Mouse (Mus musculus): ENCODE measurements at regions not wholly inside any gene's neighbourhood (a gene's known extent, or its start where the extent isn't known, plus 50 kb on each side); places are given as distances from the start of the nearest gene placed in this dataset.
"Not testable (repeated sequence)": the region's sequence is repeated elsewhere in the genome, so short reads cannot be mapped to it uniquely, and the experiment has no call there.

DNA sequence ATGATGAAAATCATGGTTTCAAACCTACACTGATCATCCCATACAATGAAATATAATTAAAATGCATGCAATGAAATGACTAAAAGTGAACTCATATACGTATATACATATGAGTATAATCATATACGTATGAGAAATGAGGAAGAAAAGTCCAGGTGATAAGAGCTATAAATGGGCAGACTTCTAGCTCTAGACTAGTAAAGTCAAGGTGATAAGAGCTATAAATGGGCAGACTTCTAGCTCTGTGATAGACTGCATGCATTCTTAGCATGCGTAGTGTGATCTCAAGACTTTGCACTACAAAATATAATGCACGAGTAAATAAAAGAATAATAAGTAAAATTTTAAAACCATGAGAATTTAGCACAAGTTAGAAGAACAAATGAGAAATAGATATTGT, 606.2 kb upstream of the Gpc5 start:
- no peak for DNase-seq (ENCODE audit: low spot score)
- Histone ChIP-seq H3K9ac (replicated peaks; ENCODE audit: low read length) (no peak overlapping the region), H3K4me1 (ENCODE audit: control insufficient read depth, insufficient read depth, low read length) (no peaks in the 10 kb centered on the region), H3K4me2 (ENCODE audit: low read depth, low read length) (no peak overlapping the region), H3K9me3 (replicated peaks; ENCODE audit: control insufficient read depth, low read length) (no peaks in the 10 kb centered on the region), H3K27me3 (ENCODE audit: control insufficient read depth, insufficient read depth, low read length) (no peaks in the 10 kb centered on the region), H3K36me3 (replicated peaks; ENCODE audit: control insufficient read depth, insufficient read depth, low read depth, low read length) (no peaks in the 10 kb centered on the region), H3K27ac (replicated peaks; ENCODE audit: low read depth, low read length) (no peak overlapping the region), H3K4me3 (ENCODE audit: low read depth, low read length) (no peak overlapping the region)
- no peak for ATAC-seq (replicated peaks; ENCODE audit: insufficient number of reproducible peaks, low FRiP score, low TSS enrichment, low read depth)
- 91% methylated on average over 4 of the region's 4 CpGs for WGBS

DNA sequence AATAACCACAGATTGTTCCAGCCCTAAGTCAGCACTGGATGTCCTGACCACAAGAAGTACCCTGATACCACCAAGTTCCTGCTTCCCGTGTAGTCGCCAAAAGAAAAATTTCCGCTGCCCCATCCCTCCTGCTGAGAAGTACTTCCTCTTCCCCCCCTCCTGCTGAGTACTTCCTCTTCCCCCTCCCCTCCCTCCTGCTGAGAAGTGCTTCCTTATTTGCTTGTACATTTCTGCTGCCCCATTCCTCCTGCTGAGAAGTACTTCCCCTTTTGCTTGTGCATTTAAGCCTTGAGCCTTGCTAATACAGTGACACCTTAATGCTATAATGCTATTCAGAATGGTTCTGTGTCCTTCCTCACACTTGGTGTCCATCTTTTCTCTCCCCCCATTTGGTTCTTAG, 598.6 kb upstream of the Gpc5 start:
- H3K27me3 ChIP-seq (ENCODE audit: control insufficient read depth, insufficient read depth, low read length); H3K4me1 ChIP-seq (ENCODE audit: control insufficient read depth, insufficient read depth, low read length); ATAC-seq (replicated peaks; ENCODE audit: insufficient number of reproducible peaks, low FRiP score, low TSS enrichment, low read depth); H3K9ac ChIP-seq (replicated peaks; ENCODE audit: low read length); DNase-seq (ENCODE audit: low spot score); H3K9me3 ChIP-seq (replicated peaks; ENCODE audit: control insufficient read depth, low read length); H3K4me3 ChIP-seq (ENCODE audit: low read depth, low read length); H3K4me2 ChIP-seq (ENCODE audit: low read depth, low read length); H3K27ac ChIP-seq (replicated peaks; ENCODE audit: low read depth, low read length); H3K36me3 ChIP-seq (replicated peaks; ENCODE audit: control insufficient read depth, insufficient read depth, low read depth, low read length): not testable (repeated sequence)
- WGBS, result 93% methylated on average over 3 of the region's 3 CpGs

DNA sequence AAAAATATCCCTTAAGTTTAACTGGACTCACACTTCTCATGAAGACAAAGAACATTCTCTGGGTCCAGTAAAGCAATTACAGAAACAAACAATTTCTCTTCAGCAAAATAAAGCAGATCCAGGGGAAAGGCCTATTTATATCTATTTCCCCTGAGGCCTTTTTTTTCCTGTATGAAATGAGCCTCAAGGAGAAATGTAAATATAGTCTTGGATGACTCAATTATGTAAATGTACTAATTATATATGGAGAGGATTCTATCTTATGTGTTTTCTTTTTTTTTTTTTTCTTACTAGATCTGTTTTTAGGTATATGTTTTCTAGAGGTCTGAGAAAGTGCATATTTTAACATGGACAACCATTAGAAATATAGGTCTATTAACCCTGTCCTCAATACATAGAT, 587.0 kb upstream of the Gpc5 start:
- DNase-seq (ENCODE audit: low spot score) (no peak), ATAC-seq (replicated peaks; ENCODE audit: insufficient number of reproducible peaks, low FRiP score, low TSS enrichment, low read depth) (no peak)
- H3K9me3 ChIP-seq (replicated peaks; ENCODE audit: control insufficient read depth, low read length), result no peaks in the 10 kb centered on the region
- no peak overlapping the region for H3K4me2 ChIP-seq (ENCODE audit: low read depth, low read length)
- no peak overlapping the region for H3K27ac ChIP-seq (replicated peaks; ENCODE audit: low read depth, low read length)
- no peaks in the 10 kb centered on the region for H3K27me3 ChIP-seq (ENCODE audit: control insufficient read depth, insufficient read depth, low read length)
- H3K36me3 ChIP-seq (replicated peaks; ENCODE audit: control insufficient read depth, insufficient read depth, low read depth, low read length), result no peaks in the 10 kb centered on the region
- no peak overlapping the region for H3K4me3 ChIP-seq (ENCODE audit: low read depth, low read length)
- H3K9ac ChIP-seq (replicated peaks; ENCODE audit: low read length), result no peak overlapping the region
- H3K4me1 ChIP-seq (ENCODE audit: control insufficient read depth, insufficient read depth, low read length), result no peaks in the 10 kb centered on the region

DNA sequence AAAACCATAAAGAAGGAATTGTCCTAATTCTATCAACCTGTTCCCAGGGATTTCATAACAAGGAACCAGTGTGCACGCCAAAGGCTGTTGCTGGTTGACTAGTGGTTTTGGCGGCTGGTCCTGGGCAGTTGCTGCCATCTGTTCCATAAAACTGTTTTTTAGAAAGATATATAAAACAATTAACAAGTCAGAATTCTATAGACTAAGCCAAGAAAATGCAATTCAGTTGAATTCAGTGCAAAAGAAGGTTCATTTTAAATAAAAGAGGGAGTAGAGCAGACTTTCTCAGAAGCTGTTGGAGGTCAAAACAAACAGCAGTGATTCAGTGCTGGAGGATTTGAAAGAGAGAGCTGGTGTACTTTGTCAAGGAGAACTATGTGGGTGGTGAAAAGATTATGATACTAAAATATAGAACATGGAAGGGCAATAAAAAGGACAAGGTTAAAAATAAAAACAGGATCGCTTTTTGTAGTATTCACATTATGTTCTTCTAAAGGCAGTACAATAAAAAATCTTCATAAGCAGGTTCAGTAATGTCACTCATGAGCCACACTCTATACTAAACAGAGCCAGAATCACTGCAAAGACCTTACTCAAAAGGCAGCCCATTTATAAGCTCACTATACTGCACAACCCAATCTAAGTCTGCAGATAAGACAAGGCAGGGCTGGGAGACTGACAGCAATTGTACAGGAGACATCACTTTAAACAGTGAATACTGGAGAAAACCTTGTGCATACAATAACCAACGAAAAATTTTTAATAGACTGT, 543.9 kb upstream of the Gpc5 start:
- whole genome bisulfite sequencing, result 82% methylated on average over 4 of the region's 4 CpGs
- Histone ChIP-seq H3K4me1 (ENCODE audit: control insufficient read depth, insufficient read depth, low read length) (no peaks in the 10 kb centered on the region), H3K27ac (replicated peaks; ENCODE audit: low read depth, low read length) (no peak overlapping the region), H3K27me3 (ENCODE audit: control insufficient read depth, insufficient read depth, low read length) (no peaks in the 10 kb centered on the region), H3K9me3 (replicated peaks; ENCODE audit: control insufficient read depth, low read length) (no peaks in the 10 kb centered on the region), H3K4me3 (ENCODE audit: low read depth, low read length) (no peak overlapping the region), H3K4me2 (ENCODE audit: low read depth, low read length) (no peak overlapping the region), H3K9ac (replicated peaks; ENCODE audit: low read length) (no peak overlapping the region), H3K36me3 (replicated peaks; ENCODE audit: control insufficient read depth, insufficient read depth, low read depth, low read length) (no peaks in the 10 kb centered on the region)
- no peak for DNase-seq (ENCODE audit: low spot score)
- no peak for ATAC-seq (replicated peaks; ENCODE audit: insufficient number of reproducible peaks, low FRiP score, low TSS enrichment, low read depth)

DNA sequence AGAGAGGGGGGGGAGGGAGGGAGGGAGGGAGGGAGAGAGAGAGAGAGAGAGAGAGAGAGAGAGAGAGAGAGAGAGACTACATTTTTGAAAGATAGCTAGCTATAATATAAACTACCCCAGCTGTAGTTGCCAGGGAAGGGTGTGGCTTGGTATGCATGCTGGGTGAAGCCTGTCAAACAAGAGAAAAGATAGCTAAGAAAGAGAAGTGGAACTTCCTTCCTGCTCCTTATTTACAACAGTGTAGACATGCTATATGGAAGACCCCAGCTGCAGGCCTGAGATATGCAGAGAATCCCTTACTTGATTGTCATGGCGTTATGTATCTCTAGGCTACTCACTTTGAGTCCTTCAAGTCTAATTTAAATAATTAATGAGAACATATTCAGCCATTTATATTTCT, 542.9 kb upstream of the Gpc5 start:
- Histone ChIP-seq H3K4me1 (ENCODE audit: control insufficient read depth, insufficient read depth, low read length) (no peaks in the 10 kb centered on the region), H3K4me3 (ENCODE audit: low read depth, low read length) (no peak overlapping the region), H3K4me2 (ENCODE audit: low read depth, low read length) (no peak overlapping the region), H3K36me3 (replicated peaks; ENCODE audit: control insufficient read depth, insufficient read depth, low read depth, low read length) (no peaks in the 10 kb centered on the region), H3K9me3 (replicated peaks; ENCODE audit: control insufficient read depth, low read length) (no peaks in the 10 kb centered on the region), H3K27me3 (ENCODE audit: control insufficient read depth, insufficient read depth, low read length) (no peaks in the 10 kb centered on the region), H3K27ac (replicated peaks; ENCODE audit: low read depth, low read length) (no peak overlapping the region), H3K9ac (replicated peaks; ENCODE audit: low read length) (no peak overlapping the region)
- ATAC-seq (replicated peaks; ENCODE audit: insufficient number of reproducible peaks, low FRiP score, low TSS enrichment, low read depth) (no peak), DNase-seq (ENCODE audit: low spot score) (no peak)
- WGBS, result 85% methylated on average over 1 of the region's 1 CpGs

DNA sequence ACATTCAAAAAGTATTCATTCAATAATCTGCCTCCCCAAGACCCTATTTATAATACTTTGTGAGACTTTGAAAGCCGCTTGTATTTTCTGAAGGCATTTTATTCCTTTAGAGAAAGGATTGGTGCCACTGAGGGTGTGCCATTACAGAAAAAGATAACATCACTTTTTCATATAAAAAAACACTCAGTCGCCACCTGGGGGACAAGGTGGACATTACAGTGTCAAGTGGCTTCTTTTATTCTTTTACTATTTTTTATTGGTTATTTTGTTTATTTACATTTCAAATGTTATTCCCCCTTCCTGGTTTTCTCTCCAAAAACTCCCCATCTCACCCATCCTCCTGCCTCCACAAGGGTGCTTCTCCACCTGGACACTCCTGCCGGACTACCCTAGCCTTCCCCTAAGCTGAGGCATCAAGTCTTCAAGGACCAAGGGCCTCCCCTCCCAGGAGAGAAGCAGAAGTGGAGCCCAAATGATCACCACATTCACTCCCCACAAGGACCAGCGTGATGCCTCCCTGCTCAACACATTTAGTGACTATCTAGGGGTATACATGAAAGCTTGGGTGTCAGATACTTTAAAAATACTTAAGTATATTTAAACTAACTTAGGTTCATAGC, 525.5 kb upstream of the Gpc5 start:
- Histone ChIP-seq H3K27me3 (ENCODE audit: control insufficient read depth, insufficient read depth, low read length) (no peaks in the 10 kb centered on the region), H3K9ac (replicated peaks; ENCODE audit: low read length) (no peak overlapping the region), H3K4me3 (ENCODE audit: low read depth, low read length) (no peak overlapping the region), H3K36me3 (replicated peaks; ENCODE audit: control insufficient read depth, insufficient read depth, low read depth, low read length) (no peaks in the 10 kb centered on the region), H3K4me1 (ENCODE audit: control insufficient read depth, insufficient read depth, low read length) (no peaks in the 10 kb centered on the region), H3K4me2 (ENCODE audit: low read depth, low read length) (no peak overlapping the region), H3K9me3 (replicated peaks; ENCODE audit: control insufficient read depth, low read length) (no peaks in the 10 kb centered on the region), H3K27ac (replicated peaks; ENCODE audit: low read depth, low read length) (no peak overlapping the region)
- WGBS, result 48% methylated on average over 4 of the region's 4 CpGs
- ATAC-seq (replicated peaks; ENCODE audit: insufficient number of reproducible peaks, low FRiP score, low TSS enrichment, low read depth) (no peak), DNase-seq (ENCODE audit: low spot score) (peak; percentile 29)

DNA sequence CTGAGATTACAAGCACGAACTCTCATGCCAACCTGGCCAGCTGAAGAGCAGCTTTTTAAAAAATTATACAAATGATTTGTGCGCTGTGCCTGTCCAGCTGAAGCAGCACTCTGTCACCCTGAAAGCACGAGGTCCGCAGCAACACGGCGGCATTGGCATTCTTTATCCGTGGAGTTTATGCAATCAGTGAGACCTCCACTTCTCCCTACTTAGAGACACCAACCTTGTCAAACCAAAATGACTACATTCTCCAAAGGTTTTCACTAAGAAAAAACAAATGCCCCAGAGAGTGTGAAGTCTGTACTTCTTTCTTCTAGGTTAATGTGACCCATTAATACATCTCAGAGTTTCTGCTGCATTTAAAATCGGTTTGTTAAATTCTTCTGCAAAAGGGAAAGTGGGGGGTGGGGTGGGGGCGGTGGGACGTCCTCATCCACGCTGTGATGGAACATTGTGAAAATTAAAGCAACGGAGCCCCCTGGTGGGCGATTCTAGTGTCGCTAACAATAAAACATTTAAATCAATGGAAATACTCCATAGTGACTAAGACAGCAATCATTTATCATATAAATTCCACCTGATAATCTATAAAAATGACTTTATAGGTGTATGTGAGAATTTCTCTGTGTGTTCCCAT, 524.2 kb upstream of the Gpc5 start:
- Histone ChIP-seq H3K4me2 (ENCODE audit: low read depth, low read length) (no peak overlapping the region), H3K27me3 (ENCODE audit: control insufficient read depth, insufficient read depth, low read length) (no peaks in the 10 kb centered on the region), H3K9ac (replicated peaks; ENCODE audit: low read length) (no peak overlapping the region), H3K4me1 (ENCODE audit: control insufficient read depth, insufficient read depth, low read length) (no peaks in the 10 kb centered on the region), H3K27ac (replicated peaks; ENCODE audit: low read depth, low read length) (no peak overlapping the region), H3K9me3 (replicated peaks; ENCODE audit: control insufficient read depth, low read length) (no peaks in the 10 kb centered on the region), H3K4me3 (ENCODE audit: low read depth, low read length) (no peak overlapping the region), H3K36me3 (replicated peaks; ENCODE audit: control insufficient read depth, insufficient read depth, low read depth, low read length) (no peaks in the 10 kb centered on the region)
- ATAC-seq (replicated peaks; ENCODE audit: insufficient number of reproducible peaks, low FRiP score, low TSS enrichment, low read depth), result 0 out of 2 replicates have a peak, but pooled peaks have one; percentile 23
- 25% methylated on average over 14 of the region's 14 CpGs for WGBS
- peak; percentile 87 for DNase-seq (ENCODE audit: low spot score)

DNA sequence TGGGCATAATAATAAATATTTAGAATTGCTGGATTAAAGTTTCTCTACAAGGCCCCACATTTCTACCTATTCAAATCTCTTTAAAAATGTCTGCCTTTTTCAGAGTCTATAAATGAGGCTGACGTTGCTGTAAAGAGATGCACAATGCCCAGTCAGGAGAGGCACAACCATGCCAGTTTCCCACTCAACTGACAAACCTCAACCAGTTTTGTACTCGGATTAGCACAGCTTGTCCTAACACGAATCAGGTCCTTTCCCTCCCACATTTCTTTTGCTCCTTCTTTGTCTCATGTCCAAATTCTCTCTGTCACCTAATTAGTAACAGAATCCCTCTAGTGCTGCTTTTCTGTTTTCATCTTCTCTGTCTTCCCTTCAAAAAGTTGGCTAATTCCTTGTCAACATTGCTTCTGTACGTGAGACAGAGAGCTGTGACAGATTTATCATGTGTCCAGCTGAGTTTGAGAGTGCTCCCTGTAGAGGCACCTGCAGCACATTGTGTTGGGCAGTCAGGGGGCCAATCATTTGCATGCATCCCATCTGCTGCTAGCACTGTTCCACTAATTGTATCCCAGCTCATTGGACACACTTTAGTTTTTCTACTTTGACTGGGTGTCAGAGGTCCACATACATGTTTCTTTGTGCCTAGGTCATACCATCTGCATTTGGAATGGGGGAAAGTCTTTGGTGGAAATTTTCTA, 504.5 kb upstream of the Gpc5 start:
- DNase-seq (ENCODE audit: low spot score), result no peak
- Histone ChIP-seq H3K9ac (replicated peaks; ENCODE audit: low read length) (no peak overlapping the region), H3K4me2 (ENCODE audit: low read depth, low read length) (no peak overlapping the region), H3K27me3 (ENCODE audit: control insufficient read depth, insufficient read depth, low read length) (no peaks in the 10 kb centered on the region), H3K36me3 (replicated peaks; ENCODE audit: control insufficient read depth, insufficient read depth, low read depth, low read length) (no peaks in the 10 kb centered on the region), H3K4me1 (ENCODE audit: control insufficient read depth, insufficient read depth, low read length) (no peaks in the 10 kb centered on the region), H3K4me3 (ENCODE audit: low read depth, low read length) (no peak overlapping the region), H3K9me3 (replicated peaks; ENCODE audit: control insufficient read depth, low read length) (no peaks in the 10 kb centered on the region), H3K27ac (replicated peaks; ENCODE audit: low read depth, low read length) (no peak overlapping the region)
- 33% methylated on average over 4 of the region's 4 CpGs for WGBS
- ATAC-seq (replicated peaks; ENCODE audit: insufficient number of reproducible peaks, low FRiP score, low TSS enrichment, low read depth), result no peak

Measured in embryonic facial prominence, embryonic 11.5 days (tissue).